In the genomic region with DNA sequence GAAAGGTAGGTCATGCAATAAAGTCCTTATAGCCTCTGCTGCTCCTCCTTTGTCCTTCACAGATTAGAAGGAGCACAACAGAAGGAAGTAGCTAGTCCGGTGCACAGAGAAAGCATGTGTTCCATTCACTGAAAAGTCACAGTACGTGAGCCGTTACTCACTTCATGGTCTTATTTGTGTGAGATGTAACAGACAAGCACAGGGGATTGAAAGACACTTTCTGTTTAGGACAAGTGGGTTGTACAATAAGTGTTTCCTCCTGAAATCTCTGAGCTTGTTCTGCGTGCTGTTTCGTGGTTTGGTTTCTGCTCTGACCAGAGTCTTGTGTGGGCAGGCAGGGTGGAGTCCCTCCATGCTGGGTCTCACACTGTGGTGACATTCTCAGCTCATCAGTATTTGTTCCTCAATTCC, we compare ENCODE assay signal across 22 mouse cellular contexts. TPM values are rescaled to one million over a fixed set of nuclear protein-coding genes. Genes with fewer than 3 reads are reported as not detected.
A peak's percentile ranks its signal among the peaks of the same experiment; 100 is the strongest.
DNase-seq lines count a peak whose midpoint lies in the region; ATAC-seq and TF ChIP-seq lines count a peak whose summit lies in the region.
"Had no signal": no experiment of that assay in that cellular context is flagged by ENCODE, and none has a peak within 500 bp of the region (broad histone marks: within the 10 kb centered on the region; RNA-seq: fewer than 3 reads in every experiment).

No protein-coding gene starts in this region.

- no peak overlapping the region for H3K4me3 ChIP-seq in small intestine, adult 2 months (ENCODE audit: low read depth, low read length)
- H3K4me3 ChIP-seq: embryonic facial prominence, embryonic 12.5 days; heart, embryonic 13.5 days; limb, embryonic 13.5 days had no signal

- 44% methylated on average over 5 of the region's 5 CpGs for WGBS in small intestine, adult 2 months

- peak; percentile 51 for ATAC-seq in activated CD4-positive, CD25-positive, alpha-beta regulatory T cell, adult 4 months
- peak; percentile 83 for ATAC-seq in megakaryocyte, adult 5-6 weeks (ENCODE audit: poor library complexity, severe bottlenecking)

- peak; percentile 50 for DNase-seq in heart, adult 11 months
- DNase-seq in heart, adult 18-20 months = no peak
- DNase-seq in left cerebral cortex, adult 11 months (ENCODE audit: low spot score) = no peak
- no peak for DNase-seq in frontal cortex, postnatal 14 days (ENCODE audit: low spot score in 2 of 2)
- DNase-seq in layer of hippocampus, postnatal 14 days (ENCODE audit: low spot score in 2 of 2) = no peak
- DNase-seq: adrenal gland, postnatal 10 days; cerebellum, postnatal 36 days; gastrocnemius, postnatal 36 days; heart, postnatal 4 days; kidney, adult 9 months; kidney, postnatal 4 days had no signal

- no peak for TF ChIP-seq CTCF in small intestine, adult 2 months (IDR thresholded peaks at IDR 0.05; ENCODE audit: extremely low read depth, insufficient read length, insufficient replicate concordance, low read depth, low read length)

- no peak for TF ChIP-seq POLR2A in small intestine, adult 2 months (IDR thresholded peaks at IDR 0.05; ENCODE audit: low read depth, low read length)

- no peaks in the 10 kb centered on the region for H3K36me3 ChIP-seq in small intestine, adult 2 months (ENCODE audit: control insufficient read depth, insufficient read depth, low read length)
- H3K36me3 ChIP-seq: embryonic facial prominence, embryonic 12.5 days; heart, embryonic 13.5 days; limb, embryonic 13.5 days had no signal

- H3K27me3 ChIP-seq in small intestine, adult 2 months (ENCODE audit: control insufficient read depth, insufficient read depth, low read length) = no peaks in the 10 kb centered on the region
- H3K27me3 ChIP-seq: embryonic facial prominence, embryonic 12.5 days; heart, embryonic 13.5 days; limb, embryonic 13.5 days had no signal

- H3K27ac ChIP-seq in small intestine, adult 2 months (ENCODE audit: insufficient read depth, low read depth, low read length) = peak overlapping the region; percentile 60
- H3K27ac ChIP-seq: embryonic facial prominence, embryonic 12.5 days; heart, embryonic 13.5 days; limb, embryonic 13.5 days had no signal

- H3K4me1 ChIP-seq in small intestine, adult 2 months (ENCODE audit: control insufficient read depth, insufficient read depth, insufficient read length, low read length) = peaks cover 6% of the 10 kb centered on the region; the same call in 1 of the 2 replicates
- H3K4me1 ChIP-seq: embryonic facial prominence, embryonic 12.5 days; limb, embryonic 13.5 days had no signal

RNA-seq across cellular contexts. Expression of a gene that starts 20.2 kb away (rescaled TPM):
- total RNA-seq in heart, adult 18-20 months (2021) = 10 to 100 TPM; 36.5 to 37.9 TPM
- 10 to 100 TPM; 34.0 to 37.2 TPM for polyA plus RNA-seq in activated CD4-positive, CD25-positive, alpha-beta regulatory T cell, adult 4 months (2017; shearing (Covaris generic))
- total RNA-seq in megakaryocyte, adult 5-6 weeks (2015) = 36.6 and 50.8 TPM in 2 replicates
- 17.7 and 25.5 TPM in 2 replicates for total RNA-seq in megakaryocyte, adult 5-6 weeks (2017)
- polyA plus RNA-seq in small intestine, adult 2 months (2012; rRNA removed) = 10.5 and 12.0 TPM in 2 replicates
- 10 to 100 TPM; 45.4 to 53.0 TPM for total RNA-seq in layer of hippocampus, postnatal 14 days (2021)

RNA-seq across cellular contexts. Expression of a gene that starts 28.5 kb away (rescaled TPM):
- total RNA-seq in heart, adult 18-20 months (2021) = not detected
- polyA plus RNA-seq in activated CD4-positive, CD25-positive, alpha-beta regulatory T cell, adult 4 months (2017; shearing (Covaris generic)) = 10 to 100 TPM; 22.6 to 23.4 TPM
- total RNA-seq in megakaryocyte, adult 5-6 weeks (2015) = 1.8 and 3.1 TPM in 2 replicates
- 4.2 and 6.7 TPM in 2 replicates for total RNA-seq in megakaryocyte, adult 5-6 weeks (2017)
- polyA plus RNA-seq in small intestine, adult 2 months (2012; rRNA removed) = 0.10 TPM in 1 of 2 replicates, not detected in the other
- not detected for total RNA-seq in layer of hippocampus, postnatal 14 days (2021)
- total RNA-seq: adrenal gland, postnatal 10 days; gastrocnemius, postnatal 36 days; heart, postnatal 4 days; left cerebral cortex, adult 18-20 months had no signal
- polyA plus RNA-seq: embryonic facial prominence, embryonic 12.5 days; G1E; heart, embryonic 13.5 days; limb, embryonic 13.5 days; liver, embryonic 16.5 days; stomach, embryonic 14.5 days had no signal

RNA-seq across cellular contexts. Expression of a gene that starts 37.4 kb away (rescaled TPM):
- 10 to 100 TPM; 48.7 to 51.0 TPM for total RNA-seq in heart, adult 18-20 months (2021)
- polyA plus RNA-seq in activated CD4-positive, CD25-positive, alpha-beta regulatory T cell, adult 4 months (2017; shearing (Covaris generic)) = 100 to 1,000 TPM; 229 to 255 TPM
- total RNA-seq in megakaryocyte, adult 5-6 weeks (2015) = 65.0 and 74.3 TPM in 2 replicates
- total RNA-seq in megakaryocyte, adult 5-6 weeks (2017) = 16.9 and 25.2 TPM in 2 replicates
- polyA plus RNA-seq in small intestine, adult 2 months (2012; rRNA removed) = 28.0 and 43.0 TPM in 2 replicates
- total RNA-seq in layer of hippocampus, postnatal 14 days (2021) = 10 to 100 TPM; 87.9 to 98.7 TPM

RNA-seq across cellular contexts. Expression of a gene that starts 51.8 kb away (rescaled TPM):
- total RNA-seq in heart, adult 18-20 months (2021) = not detected
- polyA plus RNA-seq in activated CD4-positive, CD25-positive, alpha-beta regulatory T cell, adult 4 months (2017; shearing (Covaris generic)) = not detected
- not detected in 2 replicates for total RNA-seq in megakaryocyte, adult 5-6 weeks (2015)
- not detected in 2 replicates for total RNA-seq in megakaryocyte, adult 5-6 weeks (2017)
- polyA plus RNA-seq in small intestine, adult 2 months (2012; rRNA removed) = not detected in 2 replicates
- not detected for total RNA-seq in layer of hippocampus, postnatal 14 days (2021)
- total RNA-seq: adrenal gland, postnatal 10 days; gastrocnemius, postnatal 36 days; heart, postnatal 4 days; left cerebral cortex, adult 18-20 months had no signal
- polyA plus RNA-seq: embryonic facial prominence, embryonic 12.5 days; frontal cortex, adult 2 months; G1E; heart, embryonic 13.5 days; limb, embryonic 13.5 days; liver, embryonic 16.5 days; stomach, embryonic 14.5 days had no signal
